Mouse (Mus musculus) mouse trophoblast stem cell (cell line): ENCODE measurements around the gene Nr2e1.

ENCODE experiments used
- in situ Hi-C, 2 experiments: fragments of 300-500 bp; cut with MseI, MboI; formaldehyde crosslinking; loops; 2 replicates in 1 of 2; 3 replicates in 1 of 2; pipeline ENCODE4 v1.15.1; 2025

Nr2e1 gene

GRCm38 (mm10) chr10:42583157-42583872 is at the start of gene Nr2e1, which contains the start of gene Ostm1:
TSS of gene Nr2e1 (minus strand) at chr10:42583632.
TSS of gene Ostm1 (plus strand) at chr10:42583822.
- in situ Hi-C loops, result no loop called here

GRCm38 (mm10) chr10:42632453-42633360 is 49.3 kb upstream of the Nr2e1 start:
- in situ Hi-C loops, result no loop called here

- in situ Hi-C loops, result no loop called here
Observed at GRCm38 (mm10) chr10:42631754-42632452, 48.5 kb upstream of the Nr2e1 start.

GRCm38 (mm10) chr10:42630596-42631355 is 47.3 kb upstream of the Nr2e1 start:
- in situ Hi-C loops, result no loop called here

DNA sequence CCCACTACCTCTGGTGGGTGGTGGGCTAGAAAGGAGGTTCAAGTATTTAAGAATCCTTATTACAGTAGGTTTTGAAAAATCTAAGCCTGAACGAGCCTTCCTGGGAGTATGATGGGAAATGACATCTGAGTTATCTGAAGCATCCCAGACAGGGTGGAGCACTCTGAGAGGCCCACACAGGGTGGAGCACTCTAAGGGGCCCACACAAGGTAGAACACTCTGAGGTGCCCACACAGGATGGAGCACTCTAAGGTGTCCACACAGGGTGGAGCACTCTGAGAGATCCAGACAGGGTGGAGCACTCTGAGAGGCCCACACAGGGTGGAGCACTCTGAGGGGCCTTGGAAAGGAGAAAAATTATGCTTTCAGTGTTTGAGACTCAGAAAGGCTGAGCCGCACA is 42.5 kb upstream of the Nr2e1 start:
- in situ Hi-C loops, result no loop called here

- in situ Hi-C loops, result no loop called here
Observed at GRCm38 (mm10) chr10:42618291-42618690, 34.9 kb upstream of the Nr2e1 start.

- in situ Hi-C loops, result no loop called here
Observed at GRCm38 (mm10) chr10:42614766-42615165, 31.3 kb upstream of the Nr2e1 start.

DNA sequence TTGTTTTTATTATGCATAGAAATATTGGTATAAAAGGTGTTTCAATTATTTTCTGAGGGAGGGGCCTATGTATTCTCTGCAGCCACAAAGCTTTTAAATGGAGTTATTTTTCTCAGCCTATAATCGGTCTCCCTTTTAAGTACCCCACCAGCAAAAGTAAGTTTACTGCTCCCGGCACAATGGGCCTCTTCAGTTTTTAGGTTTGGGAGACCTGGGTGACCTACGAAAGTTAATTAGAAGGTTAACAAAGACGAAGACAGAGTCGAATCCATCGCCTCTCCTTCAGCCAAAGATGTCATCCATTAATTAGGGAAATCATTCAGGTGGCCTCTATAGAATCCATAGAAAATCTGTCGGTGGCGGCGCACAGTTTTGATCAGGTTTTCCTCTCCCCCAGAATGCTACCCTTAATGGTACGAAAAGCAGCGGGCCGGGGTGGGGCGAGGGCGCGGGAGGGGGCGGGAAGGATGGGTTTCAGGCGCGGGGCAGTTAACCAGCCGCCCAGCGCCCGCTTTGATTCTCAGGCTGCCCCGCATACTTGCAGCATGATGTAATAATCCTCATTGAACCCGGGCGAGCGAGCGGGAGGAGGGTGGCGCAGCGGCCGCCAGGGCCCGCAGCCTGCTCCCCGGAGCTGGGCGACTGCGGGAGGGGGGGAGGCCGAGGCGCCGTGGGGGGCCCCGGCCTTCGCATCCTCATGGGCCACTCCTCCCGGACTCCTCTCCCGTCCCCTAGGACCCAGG is 30.4 kb upstream of the Nr2e1 start:
- in situ Hi-C loops, result no loop called here

- in situ Hi-C loops, result no loop called here
Observed at GRCm38 (mm10) chr10:42613075-42613474, 29.6 kb upstream of the Nr2e1 start.

- in situ Hi-C loops, result no loop called here
Observed at GRCm38 (mm10) chr10:42606757-42607156, 23.3 kb upstream of the Nr2e1 start.

- in situ Hi-C loops, result no loop called here
Observed at GRCm38 (mm10) chr10:42604874-42605273, 21.4 kb upstream of the Nr2e1 start.

GRCm38 (mm10) chr10:42601556-42601955 is 18.1 kb upstream of the Nr2e1 start:
- in situ Hi-C loops, result no loop called here

- in situ Hi-C loops, result no loop called here
Observed at GRCm38 (mm10) chr10:42598615-42599014, 15.2 kb upstream of the Nr2e1 start.

GRCm38 (mm10) chr10:42593201-42593600 is 9.8 kb upstream of the Nr2e1 start:
- in situ Hi-C loops, result no loop called here

DNA sequence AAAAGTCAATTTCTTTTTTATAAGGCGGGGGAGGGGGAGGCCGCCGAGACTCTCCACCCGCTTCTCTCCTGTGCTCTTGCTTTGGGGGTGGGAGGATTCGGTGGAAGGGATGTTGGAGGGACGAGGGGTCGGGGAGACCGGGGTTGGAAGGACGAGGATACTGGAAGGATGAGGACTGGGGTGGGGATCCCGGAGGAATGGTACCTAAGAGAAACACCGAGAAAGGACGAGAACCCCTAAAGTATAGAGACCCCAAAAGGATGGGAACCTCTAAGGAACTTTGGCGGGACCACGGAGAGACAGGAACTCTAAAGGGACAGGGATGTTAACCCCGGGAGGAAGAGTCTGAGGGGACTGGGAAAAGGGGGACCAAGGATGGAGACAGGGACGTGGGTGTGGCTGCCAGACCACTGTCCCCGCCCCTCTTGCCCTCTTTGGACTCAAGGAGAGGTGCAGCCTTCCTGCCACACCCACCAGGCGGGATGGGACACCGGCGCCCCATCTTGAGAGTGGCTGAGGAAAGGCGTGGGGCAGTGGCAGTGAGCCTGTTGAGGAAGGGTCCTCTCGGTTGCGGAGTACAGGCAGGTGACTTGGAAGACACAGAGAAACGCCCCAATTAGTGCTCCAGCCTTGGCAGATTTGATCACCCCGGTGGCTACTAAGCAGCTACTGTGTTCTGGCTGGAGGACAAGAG is 8.7 kb upstream of the Nr2e1 start:
- in situ Hi-C loops, result no loop called here

DNA sequence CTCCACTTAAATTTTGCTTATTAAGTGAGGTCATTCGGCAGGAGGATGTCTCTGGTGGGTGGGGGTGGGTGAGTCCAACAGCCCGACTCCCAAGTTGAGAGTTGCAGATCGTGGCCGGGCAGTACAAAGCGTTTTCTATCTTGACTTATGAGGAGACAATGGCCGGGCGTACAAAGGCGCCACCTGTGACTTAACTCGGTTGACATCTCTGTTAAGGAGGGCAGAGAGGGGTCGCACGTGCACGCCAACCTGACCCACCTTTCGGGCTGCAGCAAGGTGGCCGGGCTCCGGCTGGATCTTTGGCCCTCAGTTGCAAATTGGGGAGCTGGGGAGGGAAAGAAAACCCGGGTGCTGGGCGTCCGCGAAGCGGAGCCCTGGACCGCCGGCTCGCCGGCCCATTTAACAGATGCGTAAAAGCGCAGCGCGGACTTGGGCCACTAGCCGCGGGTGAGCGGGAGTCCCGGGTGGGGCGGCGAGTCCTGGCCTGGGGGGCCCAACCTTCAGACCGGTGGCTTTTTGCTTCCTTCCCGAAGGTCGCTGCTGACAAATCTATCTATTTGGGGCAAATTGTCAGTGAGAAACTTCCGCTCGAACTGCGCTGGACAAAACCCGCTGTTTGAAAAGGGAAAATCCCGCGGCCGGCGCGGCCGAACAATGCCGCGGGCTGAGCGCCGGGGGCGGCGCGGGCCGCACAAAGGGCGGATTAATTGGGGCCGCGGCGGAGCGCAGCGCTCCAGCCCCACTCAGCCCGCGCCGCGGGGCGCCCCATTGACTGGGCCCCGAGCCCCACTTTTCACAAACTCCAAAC is 8.0 kb upstream of the Nr2e1 start:
- in situ Hi-C loops, result no loop called here

- in situ Hi-C loops, result no loop called here
Observed at GRCm38 (mm10) chr10:42590261-42591184, 7.1 kb upstream of the Nr2e1 start.

- in situ Hi-C loops, result no loop called here
Observed at GRCm38 (mm10) chr10:42589505-42589904, 6.1 kb upstream of the Nr2e1 start.
